Mouse (Mus musculus): Measurements from ENCODE around the gene Bglap. TPM values are rescaled to one million over a fixed set of nuclear protein-coding genes. Genes with fewer than 3 reads are reported as not detected.
"Not testable (repeated sequence)": the region's sequence is repeated elsewhere in the genome, so short reads cannot be mapped to it uniquely, and the experiment has no call there.

Bglap gene
- total RNA-seq (2021) = not detected

- no peak for DNase-seq
Measured at GRCm38 (mm10) chr3:88384364-88384763, at the start of gene Bglap. Gene Bglap, minus strand, starts transcription at chr3:88384464.

GRCm38 (mm10) chr3:88428639-88429038 lies 44.4 kb upstream of the Bglap start:
- DNase-seq = not testable (repeated sequence)

- no peak for DNase-seq
Measured at GRCm38 (mm10) chr3:88427342-88427905, 43.2 kb upstream of the Bglap start.

- DNase-seq = no peak
Measured at GRCm38 (mm10) chr3:88425708-88426420, 41.6 kb upstream of the Bglap start.

GRCm38 (mm10) chr3:88425330-88425689 lies 41.0 kb upstream of the Bglap start:
- DNase-seq = no peak

GRCm38 (mm10) chr3:88424605-88425329 lies 40.5 kb upstream of the Bglap start, which contains the start of gene Slc25a44:
Gene Slc25a44, minus strand, starts transcription at chr3:88425139.
- peak; percentile 96 for DNase-seq

GRCm38 (mm10) chr3:88422020-88422720 lies 37.9 kb upstream of the Bglap start:
- DNase-seq = no peak

GRCm38 (mm10) chr3:88420771-88421170 lies 36.5 kb upstream of the Bglap start:
- DNase-seq = no peak

GRCm38 (mm10) chr3:88418016-88418415 lies 33.8 kb upstream of the Bglap start:
- no peak for DNase-seq

GRCm38 (mm10) chr3:88415668-88416067 lies 31.4 kb upstream of the Bglap start:
- no peak for DNase-seq

- no peak for DNase-seq
Measured at GRCm38 (mm10) chr3:88412636-88413035, 28.4 kb upstream of the Bglap start.

GRCm38 (mm10) chr3:88411681-88412080 lies 27.4 kb upstream of the Bglap start:
- DNase-seq = no peak

- peak; percentile 37 for DNase-seq
Measured at GRCm38 (mm10) chr3:88410645-88411031, 26.4 kb upstream of the Bglap start.

- peak; percentile 94 for DNase-seq
Measured at GRCm38 (mm10) chr3:88409741-88410644, 25.7 kb upstream of the Bglap start, which contains the start of gene Pmf1. Gene Pmf1, minus strand, starts transcription at chr3:88410331.

- no peak for DNase-seq
Measured at GRCm38 (mm10) chr3:88408953-88409352, 24.7 kb upstream of the Bglap start.

- no peak for DNase-seq
Measured at GRCm38 (mm10) chr3:88407529-88407928, 23.3 kb upstream of the Bglap start.

GRCm38 (mm10) chr3:88407090-88407489 lies 22.8 kb upstream of the Bglap start:
- DNase-seq = peak; percentile 71

GRCm38 (mm10) chr3:88403522-88404230 lies 19.4 kb upstream of the Bglap start:
- no peak for DNase-seq

- no peak for DNase-seq
Measured at GRCm38 (mm10) chr3:88398666-88399065, 14.4 kb upstream of the Bglap start.

- no peak for DNase-seq
Measured at GRCm38 (mm10) chr3:88395742-88396141, 11.5 kb upstream of the Bglap start.

- DNase-seq = no peak
Measured at GRCm38 (mm10) chr3:88395288-88395687, 11.0 kb upstream of the Bglap start.

All from heart, postnatal 4 days (tissue).